Mouse (Mus musculus): ENCODE measurements around the gene Dbi. TPM values are rescaled to one million over a fixed set of nuclear protein-coding genes. Genes with fewer than 3 reads are reported as not detected.

Dbi gene
- polyA plus RNA-seq, 2 experiments: 340 to 662 TPM

- Histone ChIP-seq H3K4me3 (ENCODE audit: insufficient read depth in 1 of 2, low read depth in 2 of 2, low read length in 2 of 2) (no peak overlapping the region), H3K27ac (no peak overlapping the region), H3K36me3 (replicated peaks; ENCODE audit: control insufficient read depth, insufficient read depth, low read depth) (no peaks in the 10 kb centered on the region), H3K27me3 (ENCODE audit: control insufficient read depth, insufficient read depth, low read length) (peaks cover 6% of the 10 kb centered on the region), H3K9ac (replicated peaks) (no peak overlapping the region), H3K9me3 (ENCODE audit: control insufficient read depth, low read length) (no peaks in the 10 kb centered on the region), H3K4me2 (ENCODE audit: low read depth) (no peak overlapping the region), H3K4me1 (replicated peaks; ENCODE audit: control insufficient read depth in 2 of 2, insufficient read depth in 2 of 2, low read length in 1 of 2) (peaks cover 0 to 6% of the 10 kb centered on the region in 2 experiments; a peak in 1 of 4 replicates)
- ATAC-seq (ENCODE audit: insufficient read depth) (no peak), DNase-seq (ENCODE audit: low read depth in 3 of 3, low spot score in 3 of 3) (no peak)
- TF ChIP-seq EP300 (IDR thresholded peaks at IDR 0.05; ENCODE audit: low read depth) (no peak), CTCF (IDR thresholded peaks at IDR 0.05; ENCODE audit: low read depth) (no peak)
- 56% methylated on average over 4 of the region's 4 CpGs for WGBS (ENCODE audit: insufficient replicate concordance)
These were observed 45.9 kb downstream of the Dbi start for GRCm38 (mm10) chr1:120074931-120075330.

GRCm38 (mm10) chr1:120074307-120074702 is 46.6 kb downstream of the Dbi start:
- H3K27me3 ChIP-seq (ENCODE audit: control insufficient read depth, insufficient read depth, low read length): peaks cover 6% of the 10 kb centered on the region
- WGBS (ENCODE audit: insufficient replicate concordance): 19% methylated on average over 4 of the region's 4 CpGs
- no peak overlapping the region for H3K9ac ChIP-seq (replicated peaks)
- H3K36me3 ChIP-seq (replicated peaks; ENCODE audit: control insufficient read depth, insufficient read depth, low read depth): no peaks in the 10 kb centered on the region
- H3K4me2 ChIP-seq (ENCODE audit: low read depth): peak overlapping the region; percentile 54
- H3K9me3 ChIP-seq (ENCODE audit: control insufficient read depth, low read length): no peaks in the 10 kb centered on the region
- no peak for TF ChIP-seq CTCF (IDR thresholded peaks at IDR 0.05; ENCODE audit: low read depth)
- no peak for ATAC-seq (ENCODE audit: insufficient read depth)
- H3K4me1 ChIP-seq (replicated peaks; ENCODE audit: control insufficient read depth in 2 of 2, insufficient read depth in 2 of 2, low read length in 1 of 2): peaks cover 0 to 6% of the 10 kb centered on the region in 2 experiments; a peak in 1 of 4 replicates
- no peak overlapping the region for H3K4me3 ChIP-seq (ENCODE audit: insufficient read depth in 1 of 2, low read depth in 2 of 2, low read length in 2 of 2)
- H3K27ac ChIP-seq: no peak overlapping the region
- DNase-seq (ENCODE audit: low read depth in 3 of 3, low spot score in 3 of 3): no peak

- no peak for TF ChIP-seq CTCF (IDR thresholded peaks at IDR 0.05; ENCODE audit: low read depth)
- no peak for TF ChIP-seq EP300 (IDR thresholded peaks at IDR 0.05; ENCODE audit: low read depth)
- peak within 1 kb of the TSS; percentile 54 for H3K4me2 ChIP-seq (ENCODE audit: low read depth)
- peak within 1 kb of the TSS; percentile 44 to 47 for H3K4me3 ChIP-seq (ENCODE audit: insufficient read depth in 1 of 2, low read depth in 2 of 2, low read length in 2 of 2)
- no peaks in the 10 kb centered on the region for H3K9me3 ChIP-seq (ENCODE audit: control insufficient read depth, low read length)
- ATAC-seq (ENCODE audit: insufficient read depth): peak; percentile 78
- peaks cover 0 to 8% of the 10 kb centered on the region in 2 experiments; a peak in 2 of 4 replicates for H3K4me1 ChIP-seq (replicated peaks; ENCODE audit: control insufficient read depth in 2 of 2, insufficient read depth in 2 of 2, low read length in 1 of 2)
- DNase-seq (ENCODE audit: low read depth in 3 of 3, low spot score in 3 of 3): peak in 1 of 3 experiments; percentile 22
- H3K36me3 ChIP-seq (replicated peaks; ENCODE audit: control insufficient read depth, insufficient read depth, low read depth): no peaks in the 10 kb centered on the region
- H3K9ac ChIP-seq (replicated peaks): peak within 1 kb of the TSS; percentile 23
- no peak within 1 kb of the TSS; the same call in 1 of the 2 replicates for H3K27ac ChIP-seq
- H3K27me3 ChIP-seq (ENCODE audit: control insufficient read depth, insufficient read depth, low read length): peaks cover 6% of the 10 kb centered on the region
- WGBS (ENCODE audit: insufficient replicate concordance): 2% methylated on average over 40 of the region's 40 CpGs
These were observed 47.2 kb downstream of the Dbi start, which contains the start of gene Tmem37 for GRCm38 (mm10) chr1:120073519-120074306. Tmem37 (minus strand) TSS chr1:120074074.

- H3K9me3 ChIP-seq (ENCODE audit: control insufficient read depth, low read length): no peaks in the 10 kb centered on the region
- no peak for DNase-seq (ENCODE audit: low read depth in 3 of 3, low spot score in 3 of 3)
- TF ChIP-seq CTCF (IDR thresholded peaks at IDR 0.05; ENCODE audit: low read depth): no peak
- no peak for TF ChIP-seq EP300 (IDR thresholded peaks at IDR 0.05; ENCODE audit: low read depth)
- 8% methylated on average over 16 of the region's 16 CpGs for WGBS (ENCODE audit: insufficient replicate concordance)
- ATAC-seq (ENCODE audit: insufficient read depth): peak; percentile 29; the same call in 1 of the 2 replicates
- H3K4me2 ChIP-seq (ENCODE audit: low read depth): peak overlapping the region; percentile 54
- peak overlapping the region; percentile 26 to 44 for H3K4me3 ChIP-seq (ENCODE audit: insufficient read depth in 1 of 2, low read depth in 2 of 2, low read length in 2 of 2)
- H3K36me3 ChIP-seq (replicated peaks; ENCODE audit: control insufficient read depth, insufficient read depth, low read depth): no peaks in the 10 kb centered on the region
- peaks cover 6% of the 10 kb centered on the region for H3K27me3 ChIP-seq (ENCODE audit: control insufficient read depth, insufficient read depth, low read length)
- no peak overlapping the region; the same call in 1 of the 2 replicates for H3K27ac ChIP-seq
- H3K4me1 ChIP-seq (replicated peaks; ENCODE audit: control insufficient read depth in 2 of 2, insufficient read depth in 2 of 2, low read length in 1 of 2): peaks cover 0 to 8% of the 10 kb centered on the region in 2 experiments; a peak in 2 of 4 replicates
- H3K9ac ChIP-seq (replicated peaks): peak overlapping the region; percentile 23
These were observed 48.0 kb downstream of the Dbi start for GRCm38 (mm10) chr1:120072900-120073299.

GRCm38 (mm10) chr1:120071133-120071532 is 49.7 kb downstream of the Dbi start:
- DNase-seq (ENCODE audit: low read depth in 3 of 3, low spot score in 3 of 3): no peak
- 66% methylated on average over 4 of the region's 4 CpGs for WGBS (ENCODE audit: insufficient replicate concordance)

More at GRCm38 (mm10) chr1:120071133-120071532, 49.7 kb downstream of the Dbi start:
- peaks cover 0 to 8% of the 10 kb centered on the region in 2 experiments; a peak in 2 of 4 replicates for H3K4me1 ChIP-seq (replicated peaks; ENCODE audit: control insufficient read depth in 2 of 2, insufficient read depth in 2 of 2, low read length in 1 of 2)
- no peak overlapping the region for H3K4me3 ChIP-seq (ENCODE audit: insufficient read depth in 1 of 2, low read depth in 2 of 2, low read length in 2 of 2)
- H3K27ac ChIP-seq: no peak overlapping the region
- ATAC-seq (ENCODE audit: insufficient read depth): no peak
- H3K9ac ChIP-seq (replicated peaks): no peak overlapping the region
- peaks cover 6% of the 10 kb centered on the region for H3K27me3 ChIP-seq (ENCODE audit: control insufficient read depth, insufficient read depth, low read length)
- H3K9me3 ChIP-seq (ENCODE audit: control insufficient read depth, low read length): no peaks in the 10 kb centered on the region
- TF ChIP-seq CTCF (IDR thresholded peaks at IDR 0.05; ENCODE audit: low read depth): no peak
- TF ChIP-seq EP300 (IDR thresholded peaks at IDR 0.05; ENCODE audit: low read depth): no peak
- H3K4me2 ChIP-seq (ENCODE audit: low read depth): no peak overlapping the region
- H3K36me3 ChIP-seq (replicated peaks; ENCODE audit: control insufficient read depth, insufficient read depth, low read depth): no peaks in the 10 kb centered on the region

Data from liver, embryonic 14.5 days (tissue).